Mouse (Mus musculus) olfactory bulb, adult 2 months (tissue): ENCODE results near the gene Atoh7. TPM values are rescaled to one million over a fixed set of nuclear protein-coding genes. Genes with fewer than 3 reads are reported as not detected.

Experiments used
- H3K27ac ChIP-seq: fragments of 200-500 bp; 2 replicates; pipeline ENCODE4 v1.5.1; 2012; ENCODE audit warnings: low read depth, low read length; ENCODE audit not compliant: insufficient read depth
- H3K4me1 ChIP-seq: fragments of 200-500 bp; 2 replicates; pipeline ENCODE4 v1.6.1; 2012; ENCODE audit warnings: low read length; ENCODE audit not compliant: control insufficient read depth, insufficient read depth
- H3K4me3 ChIP-seq: fragments of 200-500 bp; 2 replicates; pipeline ENCODE4 v1.5.1; 2012; ENCODE audit warnings: mild to moderate bottlenecking, low read depth, low read length, moderate library complexity; ENCODE audit not compliant: insufficient read depth
- CTCF ChIP-seq: fragments of 200-500 bp; IDR thresholded peaks from 2 replicates; pipeline ENCODE4 v1.5.1; 2012; ENCODE audit warnings: low read depth, mild to moderate bottlenecking, low read length, moderate library complexity; ENCODE audit not compliant: insufficient read depth
- POLR2A ChIP-seq: fragments of 200-500 bp; IDR thresholded peaks from 2 replicates; pipeline ENCODE4 v1.6.1; 2012; ENCODE audit warnings: mild to moderate bottlenecking, low read depth, low read length, moderate library complexity; ENCODE audit not compliant: insufficient read depth
- WGBS: fragments of 180-500 bp; shearing (Covaris S2); methylation state at CpG from one replicate; pipeline ENCODE4 v1.1.7; 2018; 5-methylcytosine and 5-hydroxymethylcytosine counted together
- polyA plus RNA-seq: library from polyadenylated mRNA; stranded (reverse); fragments of >200 nt; gene quantifications from 2 replicates; pipeline ENCODE4 v1.2.4, GENCODE M21; 2012; ENCODE audit warnings: low replicate concordance; ENCODE audit not compliant: missing spikeins, insufficient read depth, insufficient read length

The Atoh7 gene
- polyA plus RNA-seq, 1 experiment, result not detected

GRCm38 (mm10) chr10:63116376-63116775, 16.9 kb downstream of the Atoh7 start:
- TF ChIP-seq POLR2A (no peak), CTCF (no peak)
- Histone ChIP-seq H3K4me1 (no peaks in the 10 kb centered on the region), H3K4me3 (no peak overlapping the region), H3K27ac (no peak overlapping the region)
- WGBS, result 93% methylated on average over 9 of the region's 9 CpGs

GRCm38 (mm10) chr10:63117583-63117982, 18.1 kb downstream of the Atoh7 start:
- TF ChIP-seq CTCF, result no peak
- no peak for TF ChIP-seq POLR2A
- WGBS, result 95% methylated on average over 8 of the region's 8 CpGs

GRCm38 (mm10) chr10:63119916-63120315, 20.5 kb downstream of the Atoh7 start:
- WGBS, result 86% methylated on average over 14 of the region's 14 CpGs
- H3K27ac ChIP-seq, result no peak overlapping the region
- TF ChIP-seq POLR2A, result no peak
- TF ChIP-seq CTCF, result no peak
- H3K4me3 ChIP-seq, result no peak overlapping the region
- no peaks in the 10 kb centered on the region for H3K4me1 ChIP-seq

More at GRCm38 (mm10) chr10:63117583-63117982, 18.1 kb downstream of the Atoh7 start:
- H3K4me1 ChIP-seq, result no peaks in the 10 kb centered on the region
- no peak overlapping the region for H3K4me3 ChIP-seq
- H3K27ac ChIP-seq, result no peak overlapping the region

GRCm38 (mm10) chr10:63121961-63122360, 22.5 kb downstream of the Atoh7 start:
- TF ChIP-seq POLR2A, result no peak
- Histone ChIP-seq H3K4me1 (no peaks in the 10 kb centered on the region), H3K4me3 (no peak overlapping the region), H3K27ac (no peak overlapping the region)
- WGBS, result 84% methylated on average over 14 of the region's 14 CpGs

- 32% methylated on average over 8 of the region's 8 CpGs for WGBS
- H3K27ac ChIP-seq, result no peak overlapping the region
- no peaks in the 10 kb centered on the region for H3K4me1 ChIP-seq
- TF ChIP-seq POLR2A (no peak), CTCF (no peak)
- H3K4me3 ChIP-seq, result no peak overlapping the region
These were observed 23.1 kb downstream of the Atoh7 start for GRCm38 (mm10) chr10:63122516-63122915.

- Histone ChIP-seq H3K4me1 (no peaks in the 10 kb centered on the region; the same call in 1 of the 2 replicates), H3K27ac (no peak overlapping the region), H3K4me3 (no peak overlapping the region)
- WGBS, result 91% methylated on average over 8 of the region's 8 CpGs
- no peak for TF ChIP-seq CTCF
- TF ChIP-seq POLR2A, result no peak
These were observed 23.7 kb downstream of the Atoh7 start for GRCm38 (mm10) chr10:63123141-63123540.

GRCm38 (mm10) chr10:63124016-63124415, 24.6 kb downstream of the Atoh7 start:
- H3K4me3 ChIP-seq, result no peak overlapping the region
- no peak overlapping the region for H3K27ac ChIP-seq
- 92% methylated on average over 10 of the region's 10 CpGs for WGBS
- H3K4me1 ChIP-seq, result no peaks in the 10 kb centered on the region; the same call in 1 of the 2 replicates
- TF ChIP-seq POLR2A (no peak), CTCF (no peak)

- TF ChIP-seq POLR2A, result no peak
- TF ChIP-seq CTCF, result no peak
- WGBS, result 43% methylated on average over 11 of the region's 11 CpGs
- Histone ChIP-seq H3K4me3 (no peak overlapping the region), H3K4me1 (no peaks in the 10 kb centered on the region; the same call in 1 of the 2 replicates), H3K27ac (no peak overlapping the region)
These were observed 25.9 kb downstream of the Atoh7 start for GRCm38 (mm10) chr10:63125343-63125742.

- H3K4me3 ChIP-seq, result no peak overlapping the region
- WGBS, result 92% methylated on average over 4 of the region's 4 CpGs
- no peaks in the 10 kb centered on the region; the same call in 1 of the 2 replicates for H3K4me1 ChIP-seq
- TF ChIP-seq CTCF, result no peak
- no peak overlapping the region for H3K27ac ChIP-seq
These were observed 26.7 kb downstream of the Atoh7 start for GRCm38 (mm10) chr10:63126116-63126515.

- 90% methylated on average over 6 of the region's 6 CpGs for whole genome bisulfite sequencing
- no peak for TF ChIP-seq POLR2A
- TF ChIP-seq CTCF, result no peak
- Histone ChIP-seq H3K4me1 (no peaks in the 10 kb centered on the region; the same call in 1 of the 2 replicates), H3K27ac (no peak overlapping the region), H3K4me3 (no peak overlapping the region)
These were observed 27.7 kb downstream of the Atoh7 start for GRCm38 (mm10) chr10:63127156-63127555.
